In genomic region chr12:31656841-31657240, GRCm38 (mm10) we compare ENCODE assay signal across 19 mouse cellular contexts. TPM values are rescaled to one million over a fixed set of nuclear protein-coding genes. Genes with fewer than 3 reads are reported as not detected.
"Had no signal": no experiment of that assay in that cellular context is flagged by ENCODE, and none has a peak within 500 bp of the region (broad histone marks: within the 10 kb centered on the region; RNA-seq: fewer than 3 reads in every experiment).

No protein-coding gene starts in this region.

- H3K27ac ChIP-seq: lung, embryonic 15.5 days; macrophage; midbrain, embryonic 13.5 days; midbrain, embryonic 15.5 days; neural tube, embryonic 12.5 days; stomach, embryonic 15.5 days; stomach, postnatal 0 days had no signal

- H3K4me3 ChIP-seq: lung, embryonic 15.5 days; megakaryocyte, embryonic 14.5 days; midbrain, embryonic 13.5 days; midbrain, embryonic 15.5 days; neural tube, embryonic 12.5 days; stomach, embryonic 15.5 days had no signal

- DNase-seq: lung, adult 2 months; lung, postnatal 14 days; right cerebral cortex, postnatal 14 days; thymus, adult 2 months; thymus, postnatal 25 days; thymus, postnatal 4 days had no signal

- H3K36me3 ChIP-seq: lung, embryonic 15.5 days; midbrain, embryonic 13.5 days; midbrain, embryonic 15.5 days; neural tube, embryonic 12.5 days had no signal

- H3K4me2 ChIP-seq: lung, embryonic 15.5 days; midbrain, embryonic 11.5 days; midbrain, embryonic 13.5 days; midbrain, embryonic 15.5 days; neural tube, embryonic 12.5 days; stomach, embryonic 15.5 days had no signal

- H3K27me3 ChIP-seq: lung, embryonic 15.5 days; megakaryocyte, embryonic 14.5 days; midbrain, embryonic 13.5 days; midbrain, embryonic 15.5 days; neural tube, embryonic 12.5 days; stomach, embryonic 15.5 days had no signal

- H3K9me3 ChIP-seq: lung, embryonic 15.5 days; megakaryocyte, embryonic 14.5 days; midbrain, embryonic 13.5 days; midbrain, embryonic 15.5 days; neural tube, embryonic 12.5 days; stomach, embryonic 15.5 days had no signal

- H3K9ac ChIP-seq: lung, embryonic 15.5 days; midbrain, embryonic 13.5 days; midbrain, embryonic 15.5 days; neural tube, embryonic 12.5 days; stomach, embryonic 15.5 days had no signal

RNA-seq across cellular contexts. Expression of gene Gpr22, which starts 56.9 kb away (rescaled TPM):
- total RNA-seq: monocyte, adult 5-6 weeks; neutrophil, adult 5-6 weeks had no signal
- polyA plus RNA-seq: lung, adult 2 months; macrophage; spleen, adult 2 months; testis, adult 2 months had no signal
